In the genomic region with DNA sequence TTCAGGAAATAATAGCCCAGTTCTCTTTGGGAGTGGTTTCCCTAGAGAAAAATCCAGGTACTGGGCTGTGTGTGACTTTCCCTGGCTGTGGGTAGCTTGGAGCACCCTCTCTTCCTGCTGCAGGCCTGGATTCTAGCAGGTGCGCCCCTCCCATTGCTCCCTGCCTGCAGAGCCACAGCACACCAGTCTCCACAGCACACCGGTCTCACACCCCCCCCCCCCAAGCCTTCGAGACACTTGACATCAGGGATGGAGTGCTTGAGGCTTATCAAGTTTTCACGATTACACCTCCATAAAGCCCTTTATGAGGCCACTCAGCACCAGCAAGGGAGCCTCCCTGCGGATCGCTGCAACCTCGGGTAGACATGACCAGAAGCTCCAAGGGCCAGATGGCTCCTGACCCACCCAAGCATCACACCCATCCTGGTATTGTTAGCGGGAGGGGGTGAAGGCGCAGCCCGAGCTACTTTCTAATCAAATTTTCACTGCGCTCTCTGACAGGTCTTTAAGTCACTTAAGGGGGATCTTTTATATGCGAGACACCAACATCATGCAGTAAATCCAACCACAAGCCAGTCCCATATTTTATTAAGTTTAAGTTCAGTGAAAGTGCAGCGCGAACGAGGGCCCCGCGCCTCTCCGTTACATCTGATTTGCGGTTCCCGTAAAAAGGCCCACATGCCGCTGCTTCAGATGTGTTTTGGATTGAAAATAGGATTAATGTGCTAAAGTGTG, we compare ENCODE assay signal across 8 mouse cellular contexts.
A peak's percentile ranks its signal among the peaks of the same experiment; 100 is the strongest.
DNase-seq lines count a peak whose midpoint lies in the region; ATAC-seq lines count a peak whose summit lies in the region.
"Had no signal": no experiment of that assay in that cellular context is flagged by ENCODE, and none has a peak within 500 bp of the region (broad histone marks: within the 10 kb centered on the region; RNA-seq: fewer than 3 reads in every experiment).

No protein-coding gene starts in this region.

- H3K9ac ChIP-seq in kidney, embryonic 14.5 days (ENCODE audit: low read depth, low read length): no peak overlapping the region
- no peak overlapping the region for H3K9ac ChIP-seq in forebrain, embryonic 12.5 days
- no peak overlapping the region for H3K9ac ChIP-seq in neural tube, embryonic 14.5 days (replicated peaks; ENCODE audit: low read depth, low read length)

- H3K4me2 ChIP-seq in kidney, embryonic 14.5 days (replicated peaks; ENCODE audit: low read depth, low read length): 0 out of 2 replicates have a peak overlapping the region, but pooled peaks have one; percentile 10
- peak overlapping the region; percentile 24 for H3K4me2 ChIP-seq in forebrain, embryonic 12.5 days
- H3K4me2 ChIP-seq in neural tube, embryonic 14.5 days (ENCODE audit: low read depth, low read length): peak overlapping the region; percentile 27; the same call in 1 of the 2 replicates

- DNase-seq in kidney, postnatal 36 days: no peak
- DNase-seq in limb, embryonic 10.5 days (ENCODE audit: low spot score): peak; percentile 59
- DNase-seq in spleen, postnatal 4 days (ENCODE audit: low spot score in 2 of 2): no peak
- DNase-seq in ovary, adult 18-20 months (ENCODE audit: low spot score): no peak
- DNase-seq: spleen, adult 18-20 months had no signal

- no peaks in the 10 kb centered on the region for H3K9me3 ChIP-seq in kidney, embryonic 14.5 days (ENCODE audit: control insufficient read depth, low read length)
- H3K9me3 ChIP-seq in forebrain, embryonic 12.5 days: no peaks in the 10 kb centered on the region
- H3K9me3 ChIP-seq in limb, embryonic 10.5 days (replicated peaks): no peaks in the 10 kb centered on the region
- no peaks in the 10 kb centered on the region for H3K9me3 ChIP-seq in neural tube, embryonic 14.5 days (ENCODE audit: control insufficient read depth, low read length)

- 0 out of 2 replicates have a peak, but pooled peaks cover 5% of the 10 kb centered on the region for H3K4me1 ChIP-seq in kidney, embryonic 14.5 days (ENCODE audit: control insufficient read depth, insufficient read depth, low read length)
- H3K4me1 ChIP-seq in forebrain, embryonic 12.5 days: peaks cover 14% of the 10 kb centered on the region
- peaks cover 48% of the 10 kb centered on the region for H3K4me1 ChIP-seq in limb, embryonic 10.5 days
- peaks cover 14% of the 10 kb centered on the region for H3K4me1 ChIP-seq in neural tube, embryonic 14.5 days (ENCODE audit: control insufficient read depth, insufficient read depth, low read length)

- H3K27me3 ChIP-seq in kidney, embryonic 14.5 days (ENCODE audit: control insufficient read depth, insufficient read depth, low read length): no peaks in the 10 kb centered on the region; the same call in 1 of the 2 replicates
- H3K27me3 ChIP-seq in forebrain, embryonic 12.5 days: peaks cover 55% of the 10 kb centered on the region
- H3K27me3 ChIP-seq in limb, embryonic 10.5 days (ENCODE audit: low read depth, poor library complexity, severe bottlenecking): peaks cover 12% of the 10 kb centered on the region
- H3K27me3 ChIP-seq in neural tube, embryonic 14.5 days (ENCODE audit: control insufficient read depth, insufficient read depth, low read length): no peaks in the 10 kb centered on the region

- no peaks in the 10 kb centered on the region for H3K36me3 ChIP-seq in kidney, embryonic 14.5 days (ENCODE audit: control insufficient read depth, insufficient read depth, low read length)
- no peaks in the 10 kb centered on the region for H3K36me3 ChIP-seq in forebrain, embryonic 12.5 days (replicated peaks)
- H3K36me3 ChIP-seq in limb, embryonic 10.5 days: no peaks in the 10 kb centered on the region
- H3K36me3 ChIP-seq in neural tube, embryonic 14.5 days (ENCODE audit: control insufficient read depth, insufficient read depth, low read length): no peaks in the 10 kb centered on the region

- H3K27ac ChIP-seq in kidney, embryonic 14.5 days (ENCODE audit: low read depth, low read length): no peak overlapping the region
- no peak overlapping the region for H3K27ac ChIP-seq in forebrain, embryonic 12.5 days
- peak overlapping the region; percentile 85 for H3K27ac ChIP-seq in limb, embryonic 10.5 days
- peak overlapping the region; percentile 44; the same call in 1 of the 2 replicates for H3K27ac ChIP-seq in neural tube, embryonic 14.5 days (ENCODE audit: low read depth, low read length)

- WGBS in kidney, embryonic 14.5 days: 48% methylated on average over 21 of the region's 21 CpGs
- WGBS in forebrain, embryonic 12.5 days: 53% methylated on average over 21 of the region's 21 CpGs
- 40% methylated on average over 21 of the region's 21 CpGs for WGBS in limb, embryonic 10.5 days
- WGBS in neural tube, embryonic 14.5 days: 25% methylated on average over 21 of the region's 21 CpGs

- ATAC-seq in kidney, embryonic 14.5 days (ENCODE audit: low FRiP score, low TSS enrichment): no peak
- ATAC-seq in forebrain, embryonic 12.5 days (ENCODE audit: low FRiP score): peak; percentile 54; the same call in 1 of the 2 replicates
- peak; percentile 23; the same call in 1 of the 2 replicates for ATAC-seq in neural tube, embryonic 14.5 days (ENCODE audit: low read depth)

- no peak overlapping the region for H3K4me3 ChIP-seq in kidney, embryonic 14.5 days (ENCODE audit: low read length)
- H3K4me3 ChIP-seq in forebrain, embryonic 12.5 days (replicated peaks): no peak overlapping the region
- H3K4me3 ChIP-seq in limb, embryonic 10.5 days: peak overlapping the region; percentile 10; the same call in 1 of the 2 replicates
- no peak overlapping the region for H3K4me3 ChIP-seq in neural tube, embryonic 14.5 days (ENCODE audit: low read depth, low read length)

Comparison
In these comparisons a context has a peak if more than half of its experiments do, and no peak if none do; other contexts are left out.
1. H3K27ac ChIP-seq: peak in limb, embryonic 10.5 days (single experiment) and neural tube, embryonic 14.5 days (single experiment); none in kidney, embryonic 14.5 days (single experiment) and forebrain, embryonic 12.5 days (single experiment).
2. Peak in every context shown above with its lines, with median percentiles within 50 percentile points of each other: H3K4me2 ChIP-seq.